Mouse (Mus musculus): Measurements from ENCODE around the gene Lyst. TPM values are rescaled to one million over a fixed set of nuclear protein-coding genes. Genes with fewer than 3 reads are reported as not detected.

Gene Lyst
- polyA plus RNA-seq, 2 experiments, result 4.1 to 4.7 TPM

DNA sequence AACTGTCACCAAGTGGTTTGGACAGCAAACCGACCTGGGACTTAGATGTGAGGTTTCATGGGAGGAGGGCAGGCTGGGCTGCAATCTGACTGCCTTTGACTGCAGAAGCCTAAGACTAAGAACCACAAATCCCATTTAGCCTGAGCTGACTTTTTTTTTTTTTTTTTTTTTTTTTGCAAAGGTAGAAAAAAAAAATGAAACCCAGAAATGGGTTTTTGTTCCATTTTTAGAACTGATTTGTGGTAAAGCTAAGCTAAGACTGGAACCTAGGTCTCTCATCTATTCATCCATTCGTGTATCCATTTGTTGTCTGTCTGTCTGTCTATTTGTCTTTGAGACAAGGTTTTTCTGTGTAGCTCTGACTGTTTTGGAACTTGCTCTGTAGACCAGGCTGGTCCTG lies 31.9 kb upstream of the Lyst start:
- Histone ChIP-seq H3K4me3 (replicated peaks; ENCODE audit: low read length) (no peak overlapping the region), H3K9ac (ENCODE audit: low read depth, low read length, severe bottlenecking) (no peak overlapping the region), H3K4me1 (ENCODE audit: control insufficient read depth, insufficient read depth, low read length) (no peaks in the 10 kb centered on the region), H3K36me3 (ENCODE audit: control insufficient read depth, insufficient read depth, low read length) (no peaks in the 10 kb centered on the region), H3K27me3 (ENCODE audit: control insufficient read depth, insufficient read depth, low read length) (no peaks in the 10 kb centered on the region), H3K9me3 (ENCODE audit: control insufficient read depth, low read length) (no peaks in the 10 kb centered on the region), H3K27ac (replicated peaks; ENCODE audit: low read depth, low read length) (no peak overlapping the region), H3K4me2 (replicated peaks; ENCODE audit: low read depth, low read length, severe bottlenecking) (no peak overlapping the region)
- ATAC-seq (ENCODE audit: low FRiP score, low read depth) (no peak), DNase-seq (ENCODE audit: low spot score) (no peak)
- TF ChIP-seq POLR2A (IDR thresholded peaks at IDR 0.05; ENCODE audit: borderline replicate concordance, extremely low read depth, insufficient read depth, insufficient read length), result no peak
- WGBS, result 66% methylated on average over 2 of the region's 2 CpGs

DNA sequence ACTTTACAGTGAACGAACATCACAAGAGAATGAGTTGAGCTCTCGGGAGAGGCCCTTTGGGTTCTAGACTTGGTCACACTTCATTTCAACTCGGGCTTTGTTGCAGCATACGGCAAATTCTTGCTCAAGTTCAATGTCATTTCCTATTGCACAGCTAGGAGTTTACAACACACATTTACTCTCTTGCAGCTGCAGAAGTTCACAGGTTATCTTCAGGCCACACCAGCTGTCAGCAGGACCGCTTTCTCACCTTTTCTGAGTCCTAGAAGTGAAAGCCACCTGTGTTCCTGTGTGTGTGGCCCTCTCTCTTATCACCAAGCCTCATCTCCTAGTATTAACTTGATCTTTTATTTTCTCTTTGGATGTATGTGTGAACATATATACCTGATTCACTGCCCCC lies 31.3 kb upstream of the Lyst start:
- no peak overlapping the region for H3K9ac ChIP-seq (ENCODE audit: low read depth, low read length, severe bottlenecking)

DNA sequence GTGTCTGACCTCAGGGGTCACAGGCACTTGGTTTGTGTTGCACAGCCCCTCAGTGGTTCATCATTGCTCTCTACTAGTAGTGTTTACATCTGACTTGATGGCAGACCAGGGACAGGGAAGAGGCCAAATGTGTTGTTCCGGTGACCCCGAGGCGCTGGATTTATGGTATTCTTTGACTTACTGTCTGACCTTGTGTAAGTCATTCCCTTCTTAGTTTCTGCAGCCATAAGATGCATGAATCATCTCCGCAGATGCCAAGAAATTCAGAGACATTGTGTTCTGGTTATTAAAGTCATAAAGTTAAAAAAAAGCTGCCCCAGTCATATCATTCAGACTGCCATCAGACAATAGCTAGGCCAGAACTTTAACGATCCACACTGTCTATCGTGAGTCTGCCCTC lies 27.6 kb upstream of the Lyst start:
- Histone ChIP-seq H3K4me1 (ENCODE audit: control insufficient read depth, insufficient read depth, low read length) (no peaks in the 10 kb centered on the region), H3K36me3 (ENCODE audit: control insufficient read depth, insufficient read depth, low read length) (no peaks in the 10 kb centered on the region), H3K4me3 (replicated peaks; ENCODE audit: low read length) (no peak overlapping the region), H3K4me2 (replicated peaks; ENCODE audit: low read depth, low read length, severe bottlenecking) (no peak overlapping the region), H3K27me3 (ENCODE audit: control insufficient read depth, insufficient read depth, low read length) (no peaks in the 10 kb centered on the region), H3K9ac (ENCODE audit: low read depth, low read length, severe bottlenecking) (no peak overlapping the region), H3K27ac (replicated peaks; ENCODE audit: low read depth, low read length) (no peak overlapping the region), H3K9me3 (ENCODE audit: control insufficient read depth, low read length) (no peaks in the 10 kb centered on the region)
- no peak for DNase-seq (ENCODE audit: low spot score)
- 83% methylated on average over 6 of the region's 6 CpGs for WGBS
- TF ChIP-seq POLR2A (IDR thresholded peaks at IDR 0.05; ENCODE audit: borderline replicate concordance, extremely low read depth, insufficient read depth, insufficient read length), result no peak
- no peak for ATAC-seq (ENCODE audit: low FRiP score, low read depth)

More for the DNA sequence above, 31.3 kb upstream of the Lyst start:
- no peaks in the 10 kb centered on the region for H3K4me1 ChIP-seq (ENCODE audit: control insufficient read depth, insufficient read depth, low read length)
- no peaks in the 10 kb centered on the region for H3K36me3 ChIP-seq (ENCODE audit: control insufficient read depth, insufficient read depth, low read length)
- no peaks in the 10 kb centered on the region for H3K9me3 ChIP-seq (ENCODE audit: control insufficient read depth, low read length)
- no peak overlapping the region for H3K4me3 ChIP-seq (replicated peaks; ENCODE audit: low read length)
- H3K4me2 ChIP-seq (replicated peaks; ENCODE audit: low read depth, low read length, severe bottlenecking), result no peak overlapping the region
- no peak overlapping the region for H3K27ac ChIP-seq (replicated peaks; ENCODE audit: low read depth, low read length)
- ATAC-seq (ENCODE audit: low FRiP score, low read depth) (no peak), DNase-seq (ENCODE audit: low spot score) (no peak)
- H3K27me3 ChIP-seq (ENCODE audit: control insufficient read depth, insufficient read depth, low read length), result no peaks in the 10 kb centered on the region
- TF ChIP-seq POLR2A (IDR thresholded peaks at IDR 0.05; ENCODE audit: borderline replicate concordance, extremely low read depth, insufficient read depth, insufficient read length), result no peak
- WGBS, result 63% methylated on average over 5 of the region's 5 CpGs

DNA sequence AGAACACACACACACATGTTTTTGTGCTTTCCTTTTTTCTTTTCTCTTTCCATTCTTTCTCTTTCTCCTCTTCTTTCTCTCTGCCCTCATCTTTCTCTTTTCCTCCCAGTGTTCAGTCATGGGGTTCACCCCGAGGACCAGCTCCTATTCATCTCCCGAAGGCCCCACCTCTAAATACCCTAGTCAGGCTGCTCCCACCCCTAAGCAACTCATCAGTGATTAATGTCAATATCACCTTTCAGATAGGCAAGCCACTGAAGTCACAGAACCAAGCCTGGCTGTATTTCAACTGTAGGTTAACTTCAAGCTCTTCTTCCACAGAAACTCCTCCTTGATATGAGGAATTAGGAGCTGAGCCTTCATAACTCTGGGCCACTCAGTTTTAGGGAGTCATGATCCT lies 26.1 kb upstream of the Lyst start:
- Histone ChIP-seq H3K9me3 (ENCODE audit: control insufficient read depth, low read length) (no peaks in the 10 kb centered on the region), H3K27me3 (ENCODE audit: control insufficient read depth, insufficient read depth, low read length) (no peaks in the 10 kb centered on the region), H3K4me2 (replicated peaks; ENCODE audit: low read depth, low read length, severe bottlenecking) (no peak overlapping the region), H3K36me3 (ENCODE audit: control insufficient read depth, insufficient read depth, low read length) (no peaks in the 10 kb centered on the region), H3K9ac (ENCODE audit: low read depth, low read length, severe bottlenecking) (no peak overlapping the region), H3K4me3 (replicated peaks; ENCODE audit: low read length) (no peak overlapping the region), H3K27ac (replicated peaks; ENCODE audit: low read depth, low read length) (no peak overlapping the region), H3K4me1 (ENCODE audit: control insufficient read depth, insufficient read depth, low read length) (no peaks in the 10 kb centered on the region)
- DNase-seq (ENCODE audit: low spot score) (no peak), ATAC-seq (ENCODE audit: low FRiP score, low read depth) (no peak)
- WGBS, result 63% methylated on average over 2 of the region's 2 CpGs
- no peak for TF ChIP-seq POLR2A (IDR thresholded peaks at IDR 0.05; ENCODE audit: borderline replicate concordance, extremely low read depth, insufficient read depth, insufficient read length)

DNA sequence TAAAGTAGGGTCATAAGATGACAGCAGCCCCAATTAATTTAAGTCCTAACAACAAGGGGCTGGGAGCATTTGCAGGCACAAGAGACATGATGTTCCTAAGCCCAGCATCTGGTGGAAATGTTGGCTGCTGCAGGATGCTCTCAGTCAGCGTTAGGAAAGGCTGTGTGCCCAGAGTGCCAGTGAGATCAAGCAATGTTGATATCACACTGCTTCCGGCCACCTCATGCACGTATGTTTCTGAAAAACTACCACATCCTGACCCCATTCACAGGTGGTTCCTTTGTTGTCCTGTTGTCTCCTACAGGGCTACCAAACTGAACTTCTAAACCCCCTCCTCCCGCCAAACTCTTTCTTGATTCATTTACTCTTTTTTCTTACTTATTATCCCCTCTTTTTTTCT lies 25.7 kb upstream of the Lyst start:
- Histone ChIP-seq H3K4me2 (replicated peaks; ENCODE audit: low read depth, low read length, severe bottlenecking) (no peak overlapping the region), H3K27me3 (ENCODE audit: control insufficient read depth, insufficient read depth, low read length) (no peaks in the 10 kb centered on the region), H3K9me3 (ENCODE audit: control insufficient read depth, low read length) (no peaks in the 10 kb centered on the region), H3K4me1 (ENCODE audit: control insufficient read depth, insufficient read depth, low read length) (no peaks in the 10 kb centered on the region), H3K4me3 (replicated peaks; ENCODE audit: low read length) (no peak overlapping the region), H3K9ac (ENCODE audit: low read depth, low read length, severe bottlenecking) (no peak overlapping the region), H3K36me3 (ENCODE audit: control insufficient read depth, insufficient read depth, low read length) (no peaks in the 10 kb centered on the region), H3K27ac (replicated peaks; ENCODE audit: low read depth, low read length) (no peak overlapping the region)
- 69% methylated on average over 4 of the region's 4 CpGs for WGBS
- DNase-seq (ENCODE audit: low spot score) (no peak), ATAC-seq (ENCODE audit: low FRiP score, low read depth) (no peak)
- TF ChIP-seq POLR2A (IDR thresholded peaks at IDR 0.05; ENCODE audit: borderline replicate concordance, extremely low read depth, insufficient read depth, insufficient read length), result no peak

DNA sequence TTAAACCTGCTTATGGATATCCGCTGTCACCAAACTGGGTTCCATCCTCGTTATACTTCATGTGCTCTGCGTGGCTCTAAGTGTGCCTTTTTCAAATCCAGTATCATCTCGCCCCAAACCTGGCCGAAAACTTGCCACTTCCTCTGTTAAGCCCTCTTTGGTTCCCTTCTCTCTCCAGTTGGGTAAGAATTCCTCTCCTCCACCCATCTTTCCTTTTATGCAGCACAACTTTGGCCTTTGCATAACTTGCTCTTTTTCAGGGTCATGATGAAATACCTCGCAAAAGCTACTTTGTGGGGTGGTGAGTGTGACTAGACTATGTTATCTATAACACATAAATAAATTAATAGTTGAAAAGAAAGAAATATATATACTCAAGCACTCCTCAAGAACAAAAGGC lies 22.6 kb upstream of the Lyst start:
- ATAC-seq (ENCODE audit: low FRiP score, low read depth) (no peak), DNase-seq (ENCODE audit: low spot score) (no peak)
- Histone ChIP-seq H3K9ac (ENCODE audit: low read depth, low read length, severe bottlenecking) (no peak overlapping the region), H3K9me3 (ENCODE audit: control insufficient read depth, low read length) (no peaks in the 10 kb centered on the region), H3K4me3 (replicated peaks; ENCODE audit: low read length) (no peak overlapping the region), H3K36me3 (ENCODE audit: control insufficient read depth, insufficient read depth, low read length) (no peaks in the 10 kb centered on the region), H3K4me1 (ENCODE audit: control insufficient read depth, insufficient read depth, low read length) (no peaks in the 10 kb centered on the region), H3K27me3 (ENCODE audit: control insufficient read depth, insufficient read depth, low read length) (no peaks in the 10 kb centered on the region), H3K27ac (replicated peaks; ENCODE audit: low read depth, low read length) (no peak overlapping the region), H3K4me2 (replicated peaks; ENCODE audit: low read depth, low read length, severe bottlenecking) (no peak overlapping the region)
- TF ChIP-seq POLR2A (IDR thresholded peaks at IDR 0.05; ENCODE audit: borderline replicate concordance, extremely low read depth, insufficient read depth, insufficient read length), result no peak
- WGBS, result 85% methylated on average over 6 of the region's 6 CpGs

Data from limb, embryonic 14.5 days (tissue).